Mouse (Mus musculus) kidney, adult 2 months (tissue): Measurements from ENCODE around the gene Kcnmb4.

ENCODE experiments used
- CTCF ChIP-seq: fragments of 200-500 bp; conservative IDR thresholded peaks from 2 replicates; pipeline ENCODE4 v1.5.1; 2011; ENCODE audit warnings: low read depth, mild to moderate bottlenecking, control low read depth, low read length, moderate library complexity, mixed read lengths; ENCODE audit not compliant: insufficient read depth, insufficient read length
- POLR2A ChIP-seq: fragments of 200-500 bp; IDR thresholded peaks from one replicate; pipeline ENCODE4 v1.6.1; 2011; ENCODE audit warnings: low read depth, low read length, control low read depth

DNA sequence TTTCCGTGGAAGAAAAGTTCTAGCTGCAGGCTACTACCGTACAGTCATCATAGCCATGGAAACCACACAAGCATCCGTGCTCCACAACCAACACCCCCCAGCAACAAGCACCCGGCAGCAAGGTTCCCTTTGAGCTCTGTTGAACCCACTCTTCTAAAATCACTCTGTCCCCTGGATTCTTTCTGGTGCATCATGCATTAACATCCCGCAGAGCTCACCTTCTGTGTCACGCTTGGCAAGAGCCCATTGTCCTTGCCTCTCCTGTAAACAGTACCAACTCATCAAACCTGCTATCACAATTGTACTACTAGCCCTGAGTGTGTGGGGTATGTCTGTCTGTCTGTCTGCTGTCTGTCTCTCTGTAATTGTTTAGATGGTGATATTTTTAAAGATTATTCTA is 99.6 kb downstream of the Kcnmb4 start:
- TF ChIP-seq CTCF (no peak), POLR2A (no peak)
